Comparison of ENCODE assay signal across 9 mouse cellular contexts in genomic region chr11:8860878-8861277, GRCm38 (mm10).
DNase-seq lines count a peak whose midpoint lies in the region; ATAC-seq and TF ChIP-seq lines count a peak whose summit lies in the region.
"Had no signal": no experiment of that assay in that cellular context is flagged by ENCODE, and none has a peak within 500 bp of the region (broad histone marks: within the 10 kb centered on the region; RNA-seq: fewer than 3 reads in every experiment).

No protein-coding gene starts in this region.

- H3K27me3 ChIP-seq in midbrain, postnatal 0 days (ENCODE audit: insufficient read depth, low read length): no peaks in the 10 kb centered on the region
- H3K27me3 ChIP-seq: forebrain, embryonic 12.5 days had no signal

- peak; percentile 41 for DNase-seq in embryo, embryonic 10.5 days (ENCODE audit: low spot score)
- DNase-seq in embryo, embryonic 9.5 days (ENCODE audit: extremely low spot score): no peak
- DNase-seq in lung, postnatal 14 days: peak; percentile 38
- no peak for DNase-seq in lung, adult 2 months
- peak; percentile 37 for DNase-seq in adrenal gland, postnatal 10 days
- DNase-seq in lung, postnatal 36 days: peak; percentile 32
- no peak for DNase-seq in left cerebral cortex, postnatal 10 days (ENCODE audit: extremely low spot score in 1 of 2, low spot score in 2 of 2)
- DNase-seq in midbrain, postnatal 0 days (ENCODE audit: low spot score): no peak

- WGBS in lung, adult 2 months: 33% methylated on average over 3 of the region's 3 CpGs
- 29% methylated on average over 3 of the region's 3 CpGs for WGBS in midbrain, postnatal 0 days

- no peak for ATAC-seq in midbrain, postnatal 0 days (ENCODE audit: low FRiP score)

- TF ChIP-seq POLR2A in lung, adult 2 months (IDR thresholded peaks at IDR 0.05; ENCODE audit: borderline replicate concordance, extremely low read depth, low read depth, low read length): no peak

- no peak overlapping the region for H3K27ac ChIP-seq in midbrain, postnatal 0 days (ENCODE audit: low read depth, low read length)
- H3K27ac ChIP-seq: forebrain, embryonic 12.5 days had no signal

- H3K4me1 ChIP-seq in lung, adult 2 months (ENCODE audit: control insufficient read depth, insufficient read depth, low read length): no peaks in the 10 kb centered on the region
- H3K4me1 ChIP-seq in midbrain, postnatal 0 days (ENCODE audit: insufficient read depth, low read length): no peaks in the 10 kb centered on the region

- intact Hi-C loops in left cerebral cortex, postnatal 10 days (cut with DNase I): loop anchor here (2.0 to 5.0 kb wide), 2 partner anchors 324 to 436 kb away; no protein-coding TSS in a partner anchor

- TF ChIP-seq CTCF in lung, adult 2 months (IDR thresholded peaks at IDR 0.05; ENCODE audit: insufficient read depth, low read length): no peak
- no peak for TF ChIP-seq CTCF in midbrain, postnatal 0 days (IDR thresholded peaks at IDR 0.05)

- H3K4me3 ChIP-seq in lung, adult 2 months (replicated peaks; ENCODE audit: extremely low read depth, low read depth, low read length): no peak overlapping the region
- no peak overlapping the region for H3K4me3 ChIP-seq in midbrain, postnatal 0 days (ENCODE audit: low read depth, low read length)
- H3K4me3 ChIP-seq: forebrain, embryonic 12.5 days had no signal

- no peaks in the 10 kb centered on the region for H3K36me3 ChIP-seq in midbrain, postnatal 0 days (ENCODE audit: insufficient read depth, low read length)
- H3K36me3 ChIP-seq: forebrain, embryonic 12.5 days had no signal

- no peak overlapping the region for H3K4me2 ChIP-seq in midbrain, postnatal 0 days (ENCODE audit: low read depth, low read length, poor library complexity, severe bottlenecking)
- H3K4me2 ChIP-seq: forebrain, embryonic 12.5 days had no signal

- no peaks in the 10 kb centered on the region for H3K9me3 ChIP-seq in midbrain, postnatal 0 days (ENCODE audit: low read length)
- H3K9me3 ChIP-seq: forebrain, embryonic 12.5 days had no signal

- no peak overlapping the region for H3K9ac ChIP-seq in midbrain, postnatal 0 days (replicated peaks; ENCODE audit: low read length, poor library complexity, severe bottlenecking)
- H3K9ac ChIP-seq: forebrain, embryonic 12.5 days had no signal

Comparison
In these comparisons a context has a peak if more than half of its experiments do, and no peak if none do; other contexts are left out.
1. DNase-seq: peak in embryo, embryonic 10.5 days (single experiment), lung, postnatal 14 days (single experiment), adrenal gland, postnatal 10 days (single experiment) and lung, postnatal 36 days (single experiment); none in embryo, embryonic 9.5 days (single experiment), lung, adult 2 months (single experiment), left cerebral cortex, postnatal 10 days (0 of 2) and midbrain, postnatal 0 days (single experiment).